Mouse (Mus musculus): ENCODE results near the gene Adgrf3.

Gene Adgrf3

GRCm38 (mm10) chr5:30203216-30203885, 2.2 kb downstream of the Adgrf3 start:
- in situ Hi-C loops (cut with MboI, MseI) = no loop called here

DNA sequence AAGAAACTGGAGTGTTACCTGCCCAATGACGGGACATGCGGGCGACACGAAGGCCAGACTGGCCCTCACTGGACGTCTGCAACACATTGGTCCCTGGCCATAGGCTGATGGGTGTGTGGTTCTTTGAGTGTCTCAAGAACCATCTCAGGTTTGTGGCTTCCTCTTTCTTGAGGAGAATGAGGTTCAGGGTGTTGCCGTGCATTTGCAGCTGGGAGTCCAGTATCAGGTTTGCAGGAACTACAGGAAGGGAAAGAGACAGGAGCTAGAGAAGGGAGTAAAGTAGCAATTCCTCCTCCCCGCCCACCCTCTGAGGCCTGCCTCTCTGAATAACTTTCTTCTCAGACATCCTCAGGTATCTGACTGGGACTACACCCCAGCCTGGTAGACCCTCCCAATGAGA, 3.3 kb downstream of the Adgrf3 start:
- in situ Hi-C loops (cut with MboI, MseI) = no loop called here

DNA sequence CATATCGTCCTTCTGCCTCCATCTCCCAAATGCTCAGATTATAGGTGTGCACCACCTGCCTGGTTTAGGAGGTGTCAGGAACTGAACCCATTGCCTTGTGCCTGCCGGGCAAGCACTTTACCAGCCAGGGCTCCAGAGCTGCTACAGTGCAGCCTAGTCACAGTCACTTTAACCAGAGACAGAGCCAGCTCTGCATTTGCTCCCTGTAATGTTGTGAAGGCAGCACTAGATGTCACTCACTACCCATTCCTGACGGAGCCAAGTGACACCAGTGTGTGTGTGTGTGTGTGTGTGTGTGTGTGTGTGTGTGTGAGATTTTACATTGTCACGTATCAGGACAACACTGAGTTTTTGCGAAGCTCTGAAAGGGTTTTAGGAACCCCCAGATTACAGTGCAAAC, 4.0 kb downstream of the Adgrf3 start:
- in situ Hi-C loops (cut with MboI, MseI) = no loop called here

DNA sequence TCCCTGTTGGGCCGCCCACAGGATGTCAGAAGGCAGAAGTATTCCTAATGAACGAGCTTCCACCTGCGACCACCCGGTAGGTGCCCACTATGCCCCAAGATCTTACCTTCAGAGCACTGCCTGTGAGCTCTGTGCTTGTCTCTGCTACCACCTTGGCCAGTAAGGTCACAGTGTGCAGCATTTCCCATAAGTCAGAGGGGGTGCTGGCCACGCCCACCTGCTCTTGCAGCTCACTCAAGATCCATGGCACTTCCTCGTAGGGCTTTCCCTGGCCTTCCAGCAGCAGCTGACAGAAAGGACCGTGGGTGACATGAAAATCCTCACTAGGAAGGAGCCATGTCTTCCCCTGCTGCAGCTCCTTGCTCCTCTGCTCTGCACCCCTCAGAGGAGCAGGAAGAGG, 7.3 kb downstream of the Adgrf3 start:
- in situ Hi-C loops (cut with MboI, MseI) = loop anchor here (10.0 kb wide), 1 partner anchor 177 kb away; no protein-coding TSS in a partner anchor

- in situ Hi-C loops (cut with MboI, MseI) = loop anchor here (10.0 kb wide), 1 partner anchor 179 kb away; no protein-coding TSS in a partner anchor
These were observed 10.2 kb downstream of the Adgrf3 start for GRCm38 (mm10) chr5:30195340-30195739.

GRCm38 (mm10) chr5:30192452-30192851, 13.1 kb downstream of the Adgrf3 start:
- in situ Hi-C loops (cut with MboI, MseI) = loop anchor here (10.0 kb wide), 1 partner anchor 182 kb away; no protein-coding TSS in a partner anchor

- in situ Hi-C loops (cut with MboI, MseI) = no loop called here
These were observed 17.6 kb downstream of the Adgrf3 start for GRCm38 (mm10) chr5:30187687-30188485.

- in situ Hi-C loops (cut with MboI, MseI) = no loop called here
These were observed 29.7 kb downstream of the Adgrf3 start for GRCm38 (mm10) chr5:30175811-30176210.

- in situ Hi-C loops (cut with MboI, MseI) = no loop called here
These were observed 32.4 kb downstream of the Adgrf3 start for GRCm38 (mm10) chr5:30172931-30173692.

DNA sequence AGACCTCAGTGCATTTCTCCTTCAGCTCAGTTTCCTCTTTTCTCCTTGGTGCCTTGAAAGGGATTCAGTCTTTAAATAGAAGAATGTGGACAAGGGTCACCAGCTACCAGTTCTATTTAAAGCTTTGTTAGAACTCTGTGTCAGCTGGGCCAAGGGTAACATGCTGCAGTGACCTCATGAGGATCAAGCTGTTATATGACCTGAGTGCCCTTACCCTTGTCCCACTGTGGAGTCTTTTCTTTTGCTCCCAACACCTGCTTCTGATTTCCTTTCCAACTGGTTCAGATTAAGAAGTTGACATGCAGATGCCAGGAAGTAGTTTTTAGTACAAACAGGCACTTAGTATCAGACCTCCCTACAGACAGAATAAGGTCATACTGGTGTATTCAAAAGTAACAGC, 33.4 kb downstream of the Adgrf3 start:
- in situ Hi-C loops (cut with MboI, MseI) = no loop called here

- in situ Hi-C loops (cut with MboI, MseI) = no loop called here
These were observed 35.1 kb downstream of the Adgrf3 start for GRCm38 (mm10) chr5:30170303-30170940.

- in situ Hi-C loops (cut with MboI, MseI) = no loop called here
These were observed 40.1 kb downstream of the Adgrf3 start for GRCm38 (mm10) chr5:30165234-30165946.

DNA sequence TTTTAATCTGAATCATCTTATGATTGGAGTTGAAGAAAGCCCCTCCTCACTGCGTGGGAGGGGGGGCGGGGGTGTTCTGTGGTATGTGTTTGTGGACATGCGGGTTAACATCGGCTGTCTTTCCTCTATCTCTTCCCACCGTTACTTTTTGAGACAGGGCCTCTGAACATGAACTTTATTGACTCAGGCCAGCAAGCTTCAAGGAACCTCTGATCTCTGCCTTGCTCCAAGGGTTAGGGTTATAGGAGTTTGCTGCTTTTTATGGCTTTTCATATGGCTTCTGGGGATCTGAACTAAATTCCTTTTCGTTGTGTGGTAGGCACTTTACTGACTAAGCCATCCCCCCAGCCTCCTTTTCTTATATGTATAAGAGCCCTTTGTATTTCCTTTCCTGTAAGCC, 43.2 kb downstream of the Adgrf3 start:
- in situ Hi-C loops (cut with MboI, MseI) = no loop called here

- in situ Hi-C loops (cut with MboI, MseI) = no loop called here
These were observed 43.7 kb downstream of the Adgrf3 start for GRCm38 (mm10) chr5:30161836-30162235.

DNA sequence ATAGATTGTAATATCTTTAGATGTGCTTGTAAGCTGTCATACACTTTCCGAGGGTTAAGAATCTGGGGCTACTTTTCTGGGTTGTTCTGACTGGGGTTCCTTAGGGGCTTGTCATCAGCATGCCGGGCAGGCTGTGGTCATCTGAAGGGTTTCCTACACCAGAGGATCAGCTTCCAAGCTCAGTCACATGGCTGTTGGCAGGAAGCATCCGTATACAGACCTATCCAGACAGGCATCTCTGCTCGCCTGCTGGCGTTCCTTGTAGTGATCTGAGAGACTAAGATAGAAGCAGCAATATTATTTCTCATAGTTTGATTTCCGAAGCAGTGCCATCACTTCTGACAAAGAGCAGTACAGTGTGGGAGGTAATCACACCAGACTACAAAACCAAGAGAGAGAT, 45.9 kb downstream of the Adgrf3 start:
- in situ Hi-C loops (cut with MboI, MseI) = no loop called here

DNA sequence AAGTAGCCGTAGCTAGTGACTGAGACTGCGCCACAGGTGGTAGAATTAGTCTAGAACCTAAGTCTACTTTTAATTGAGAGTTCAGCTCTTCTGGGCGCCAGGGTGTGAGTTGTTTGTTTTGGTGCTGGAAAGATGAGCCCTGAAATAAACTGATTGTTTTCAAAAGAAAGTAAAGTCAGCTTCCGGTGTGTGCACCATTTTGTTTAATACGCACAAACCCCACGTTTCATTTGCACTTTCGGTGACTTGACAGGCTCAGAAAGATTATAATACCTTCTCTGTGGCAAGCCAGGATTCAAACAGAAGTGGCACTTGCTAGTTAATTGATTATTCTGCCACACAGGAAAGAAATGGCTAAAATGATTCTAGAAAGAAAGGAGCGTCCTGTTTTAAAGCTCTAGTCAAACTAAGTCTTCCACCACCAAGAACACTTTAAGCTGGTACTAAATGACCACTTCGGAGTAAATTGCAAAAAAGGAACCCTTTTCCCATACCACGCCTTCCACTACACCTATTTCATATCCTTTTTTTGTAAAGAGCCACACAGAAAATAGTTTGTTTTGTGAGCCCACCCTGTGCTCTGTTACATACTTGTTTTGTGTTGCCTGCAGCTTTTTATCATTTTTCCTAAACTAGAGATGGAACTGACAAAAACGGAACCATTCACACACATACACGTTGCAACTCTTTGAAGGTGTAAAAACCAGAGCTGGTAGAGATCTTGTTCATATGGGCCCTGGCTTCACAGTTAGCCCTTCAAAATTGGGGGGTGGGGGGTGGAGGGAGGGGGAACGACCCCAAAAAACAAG, 49.5 kb downstream of the Adgrf3 start:
- in situ Hi-C loops (cut with MboI, MseI) = no loop called here

DNA sequence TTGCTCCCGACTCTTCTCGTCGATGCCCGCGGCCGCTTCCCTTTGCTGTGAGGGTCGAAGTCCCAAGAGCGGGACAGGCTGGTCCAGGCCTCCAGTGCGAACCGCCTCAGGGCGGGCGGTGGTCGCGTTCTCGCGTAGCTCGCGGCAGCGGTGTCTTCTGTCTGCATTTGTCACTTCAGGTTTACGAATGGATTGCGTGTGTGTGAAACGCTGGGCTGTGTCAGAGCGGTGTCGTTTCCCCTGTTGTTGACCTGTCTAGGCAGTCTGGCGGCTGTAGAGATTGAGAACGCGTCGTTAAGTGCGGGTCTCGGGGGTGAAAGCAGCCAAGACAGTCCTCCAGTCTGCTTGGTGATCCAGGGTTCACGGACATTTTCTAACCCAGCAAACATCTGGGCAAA, 50.1 kb downstream of the Adgrf3 start:
- in situ Hi-C loops (cut with MboI, MseI) = no loop called here

DNA sequence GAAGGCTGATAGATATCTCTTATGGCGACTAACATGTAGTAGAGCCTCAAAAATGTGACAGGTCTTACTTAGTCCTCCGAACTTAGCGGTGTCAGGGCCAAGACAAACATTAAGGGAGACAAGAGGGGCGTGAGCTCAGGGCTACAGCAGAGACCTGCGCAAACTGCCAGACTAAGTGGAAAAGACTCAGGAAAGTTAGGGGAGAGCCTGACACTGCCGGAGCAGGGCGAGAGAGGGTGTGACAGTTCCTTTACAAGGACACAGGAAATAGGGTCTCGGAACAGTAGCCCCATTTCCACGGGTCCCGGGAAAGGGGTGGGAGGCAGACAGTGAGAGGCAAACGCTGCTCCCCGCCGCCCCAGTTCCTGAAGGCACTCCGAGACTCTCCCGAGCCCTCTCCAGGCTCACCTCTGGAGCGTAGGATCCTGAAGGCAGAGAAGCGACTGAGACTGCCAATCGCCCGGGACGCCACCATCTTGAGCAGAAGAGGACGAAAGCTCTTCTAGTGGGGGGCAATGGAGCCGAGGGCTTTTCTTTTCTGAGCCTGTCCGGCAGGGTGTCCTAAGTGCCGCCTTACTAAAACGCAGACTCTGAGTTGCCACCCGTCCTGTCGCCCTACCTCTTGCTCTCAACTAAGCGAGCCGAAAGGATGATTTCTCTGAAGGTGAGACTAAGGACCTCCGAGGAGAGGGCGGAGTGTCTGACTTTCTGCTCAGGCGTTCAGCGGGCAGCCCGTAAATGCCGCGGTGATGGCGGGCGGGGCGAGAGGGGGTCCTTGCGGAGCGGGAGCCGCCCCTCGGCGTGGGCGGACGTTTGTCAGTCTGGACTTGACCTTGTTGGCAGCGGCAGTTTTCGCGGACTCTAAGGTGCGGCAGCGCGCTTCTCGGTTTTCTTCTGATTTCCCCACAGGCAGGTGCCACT, 50.8 kb downstream of the Adgrf3 start, which contains the start of the genes Hadha and Hadhb:
Gene Hadha, minus strand, starts transcription at position 689 of the 921 bp plus-strand sequence.
Gene Hadhb, plus strand, starts transcription at position 775 of the 921 bp plus-strand sequence.
- in situ Hi-C loops (cut with MboI, MseI) = loop anchor here (5.0 kb wide), 1 partner anchor 88 kb away; no protein-coding TSS in a partner anchor

DNA sequence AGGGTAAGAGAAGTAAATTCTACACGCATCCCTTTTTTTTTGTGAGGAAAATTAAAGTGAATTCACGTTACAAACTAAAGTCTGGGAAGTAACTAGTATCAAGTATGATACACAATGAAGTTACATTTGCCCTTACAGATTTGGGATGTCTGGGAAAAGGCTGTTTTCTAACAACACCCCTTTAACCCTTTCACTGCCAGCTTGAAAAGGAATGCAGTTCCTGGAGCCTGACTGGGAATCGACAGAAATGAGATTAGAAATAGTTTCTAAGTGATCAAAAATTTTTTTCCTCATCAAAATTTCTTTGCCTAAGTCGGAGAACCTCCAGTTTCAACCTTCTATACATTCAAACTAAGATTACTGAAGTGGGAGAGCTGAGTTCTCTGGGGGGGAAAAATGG, 51.5 kb downstream of the Adgrf3 start:
- in situ Hi-C loops (cut with MboI, MseI) = loop anchor here (5.0 kb wide), 1 partner anchor 88 kb away; no protein-coding TSS in a partner anchor
